Mouse (Mus musculus): ENCODE measurements at regions not wholly inside any gene's neighbourhood (a gene's known extent, or its start where the extent isn't known, plus 50 kb on each side); places are given as distances from the start of the nearest gene placed in this dataset.

GRCm38 (mm10) chr13:71138745-71139312, 297.2 kb upstream of the Adamts16 start:
- no peak overlapping the region for H3K4me2 ChIP-seq
- peak; percentile 54; the same call in 1 of the 2 replicates for ATAC-seq (ENCODE audit: low read depth)
- 18% methylated on average over 11 of the region's 11 CpGs for WGBS
- peaks cover 17% of the 10 kb centered on the region for H3K4me1 ChIP-seq (replicated peaks)
- H3K27ac ChIP-seq (replicated peaks) = no peak overlapping the region
- H3K4me3 ChIP-seq = no peak overlapping the region
- H3K27me3 ChIP-seq = peaks cover 37% of the 10 kb centered on the region
- H3K36me3 ChIP-seq = no peaks in the 10 kb centered on the region
- H3K9me3 ChIP-seq = no peaks in the 10 kb centered on the region
- H3K9ac ChIP-seq = no peak overlapping the region

GRCm38 (mm10) chr13:71135940-71136632, 294.5 kb upstream of the Adamts16 start:
- no peak overlapping the region for H3K27ac ChIP-seq (replicated peaks)
- no peak overlapping the region for H3K9ac ChIP-seq
- no peaks in the 10 kb centered on the region for H3K9me3 ChIP-seq
- no peak overlapping the region for H3K4me3 ChIP-seq
- no peak overlapping the region for H3K4me2 ChIP-seq
- peak; percentile 69 for ATAC-seq (ENCODE audit: low read depth)
- peaks cover 24% of the 10 kb centered on the region for H3K27me3 ChIP-seq
- 40% methylated on average over 5 of the region's 5 CpGs for WGBS
- H3K4me1 ChIP-seq (replicated peaks) = peaks cover 17% of the 10 kb centered on the region
- H3K36me3 ChIP-seq = no peaks in the 10 kb centered on the region

GRCm38 (mm10) chr13:71121484-71121883, 279.9 kb upstream of the Adamts16 start:
- H3K9ac ChIP-seq = no peak overlapping the region
- H3K4me2 ChIP-seq = no peak overlapping the region
- H3K4me3 ChIP-seq = no peak overlapping the region
- H3K27me3 ChIP-seq = peaks cover 4% of the 10 kb centered on the region; the same call in 1 of the 2 replicates
- 37% methylated on average over 1 of the region's 1 CpGs for WGBS
- no peak for ATAC-seq (ENCODE audit: low read depth)
- H3K9me3 ChIP-seq = no peaks in the 10 kb centered on the region
- no peak overlapping the region for H3K27ac ChIP-seq (replicated peaks)
- no peaks in the 10 kb centered on the region for H3K4me1 ChIP-seq (replicated peaks)
- no peaks in the 10 kb centered on the region for H3K36me3 ChIP-seq

- 85% methylated on average over 8 of the region's 8 CpGs for WGBS
Observed at GRCm38 (mm10) chr13:71108175-71108574, 266.6 kb upstream of the Adamts16 start.

GRCm38 (mm10) chr13:71105229-71105838, 263.7 kb upstream of the Adamts16 start:
- H3K4me1 ChIP-seq (replicated peaks) = peaks cover 20% of the 10 kb centered on the region
- H3K4me2 ChIP-seq = peak overlapping the region; percentile 66
- peaks cover 57% of the 10 kb centered on the region for H3K27me3 ChIP-seq
- H3K9me3 ChIP-seq = no peaks in the 10 kb centered on the region
- H3K27ac ChIP-seq (replicated peaks) = no peak overlapping the region
- H3K4me3 ChIP-seq = peak overlapping the region; percentile 35
- H3K36me3 ChIP-seq = no peaks in the 10 kb centered on the region
- H3K9ac ChIP-seq = peak overlapping the region; percentile 66
- ATAC-seq (ENCODE audit: low read depth) = peak; percentile 94
- 11% methylated on average over 18 of the region's 18 CpGs for WGBS

More at GRCm38 (mm10) chr13:71108175-71108574, 266.6 kb upstream of the Adamts16 start:
- Histone ChIP-seq H3K4me2 (no peak overlapping the region), H3K36me3 (no peaks in the 10 kb centered on the region), H3K9ac (no peak overlapping the region), H3K4me1 (replicated peaks) (peaks cover 20% of the 10 kb centered on the region), H3K9me3 (no peaks in the 10 kb centered on the region), H3K27ac (replicated peaks) (no peak overlapping the region), H3K27me3 (peaks cover 47% of the 10 kb centered on the region), H3K4me3 (no peak overlapping the region)
- ATAC-seq (ENCODE audit: low read depth) = no peak

- H3K4me1 ChIP-seq (replicated peaks) = peaks cover 20% of the 10 kb centered on the region
- H3K4me3 ChIP-seq = peak overlapping the region; percentile 35
- peak overlapping the region; percentile 66 for H3K4me2 ChIP-seq
- whole genome bisulfite sequencing = 10% methylated on average over 22 of the region's 22 CpGs
- H3K27me3 ChIP-seq = peaks cover 64% of the 10 kb centered on the region
- no peaks in the 10 kb centered on the region for H3K36me3 ChIP-seq
- peak; percentile 45 for ATAC-seq (ENCODE audit: low read depth)
- no peak overlapping the region for H3K27ac ChIP-seq (replicated peaks)
- H3K9me3 ChIP-seq = no peaks in the 10 kb centered on the region
- peak overlapping the region; percentile 66 for H3K9ac ChIP-seq
Observed at GRCm38 (mm10) chr13:71104419-71105228, 263.0 kb upstream of the Adamts16 start.

GRCm38 (mm10) chr13:71084301-71084700, 242.7 kb upstream of the Adamts16 start:
- Histone ChIP-seq H3K27ac (replicated peaks) (no peak overlapping the region), H3K4me3 (no peak overlapping the region), H3K4me2 (no peak overlapping the region), H3K9ac (no peak overlapping the region), H3K36me3 (no peaks in the 10 kb centered on the region), H3K9me3 (no peaks in the 10 kb centered on the region), H3K4me1 (replicated peaks) (0 out of 2 replicates have a peak, but pooled peaks cover 4% of the 10 kb centered on the region), H3K27me3 (no peaks in the 10 kb centered on the region)
- no peak for ATAC-seq (ENCODE audit: low read depth)
- WGBS = 54% methylated on average over 6 of the region's 6 CpGs

GRCm38 (mm10) chr13:71075916-71076315, 234.3 kb upstream of the Adamts16 start:
- no peak for ATAC-seq (ENCODE audit: low read depth)
- Histone ChIP-seq H3K4me2 (no peak overlapping the region), H3K4me1 (replicated peaks) (no peaks in the 10 kb centered on the region), H3K9me3 (no peaks in the 10 kb centered on the region), H3K27me3 (no peaks in the 10 kb centered on the region), H3K4me3 (no peak overlapping the region), H3K36me3 (no peaks in the 10 kb centered on the region), H3K9ac (no peak overlapping the region), H3K27ac (replicated peaks) (no peak overlapping the region)
- WGBS = 89% methylated on average over 4 of the region's 4 CpGs

- no peaks in the 10 kb centered on the region for H3K9me3 ChIP-seq
- H3K9ac ChIP-seq = no peak overlapping the region
- no peak overlapping the region for H3K4me3 ChIP-seq
- no peaks in the 10 kb centered on the region for H3K27me3 ChIP-seq
- H3K4me1 ChIP-seq (replicated peaks) = peaks cover under 1% of the 10 kb centered on the region; the same call in 1 of the 2 replicates
- H3K36me3 ChIP-seq = no peaks in the 10 kb centered on the region
- H3K27ac ChIP-seq (replicated peaks) = no peak overlapping the region
- ATAC-seq (ENCODE audit: low read depth) = no peak
- no peak overlapping the region for H3K4me2 ChIP-seq
- WGBS = 80% methylated on average over 10 of the region's 10 CpGs
Observed at GRCm38 (mm10) chr13:71074012-71074411, 232.4 kb upstream of the Adamts16 start.

- WGBS = 54% methylated on average over 11 of the region's 11 CpGs
- no peaks in the 10 kb centered on the region for H3K9me3 ChIP-seq
- H3K36me3 ChIP-seq = no peaks in the 10 kb centered on the region
- H3K27me3 ChIP-seq = no peaks in the 10 kb centered on the region
- H3K27ac ChIP-seq (replicated peaks) = no peak overlapping the region
- no peak overlapping the region for H3K9ac ChIP-seq
- no peak for ATAC-seq (ENCODE audit: low read depth)
- H3K4me2 ChIP-seq = peak overlapping the region; percentile 24; the same call in 1 of the 2 replicates
- H3K4me3 ChIP-seq = no peak overlapping the region
- H3K4me1 ChIP-seq (replicated peaks) = peaks cover 22% of the 10 kb centered on the region
Observed at GRCm38 (mm10) chr13:71068757-71069201, 227.2 kb upstream of the Adamts16 start.

GRCm38 (mm10) chr13:71068011-71068410, 226.4 kb upstream of the Adamts16 start:
- no peak for ATAC-seq (ENCODE audit: low read depth)
- Histone ChIP-seq H3K4me2 (no peak overlapping the region), H3K27ac (replicated peaks) (no peak overlapping the region), H3K36me3 (no peaks in the 10 kb centered on the region), H3K9ac (no peak overlapping the region), H3K9me3 (no peaks in the 10 kb centered on the region), H3K4me1 (replicated peaks) (peaks cover 22% of the 10 kb centered on the region), H3K27me3 (no peaks in the 10 kb centered on the region), H3K4me3 (no peak overlapping the region)
- 42% methylated on average over 4 of the region's 4 CpGs for WGBS

GRCm38 (mm10) chr13:71065568-71065967, 224.0 kb upstream of the Adamts16 start:
- Histone ChIP-seq H3K9me3 (no peaks in the 10 kb centered on the region), H3K4me1 (replicated peaks) (peaks cover 22% of the 10 kb centered on the region), H3K9ac (no peak overlapping the region), H3K4me3 (no peak overlapping the region), H3K27me3 (no peaks in the 10 kb centered on the region), H3K36me3 (no peaks in the 10 kb centered on the region), H3K27ac (replicated peaks) (no peak overlapping the region), H3K4me2 (no peak overlapping the region)
- ATAC-seq (ENCODE audit: low read depth) = no peak
- WGBS = 77% methylated on average over 1 of the region's 1 CpGs
